Mouse (Mus musculus) limb, embryonic 13.5 days (tissue): ENCODE results near the gene Cby1. TPM values are rescaled to one million over a fixed set of nuclear protein-coding genes. Genes with fewer than 3 reads are reported as not detected.
A peak's percentile ranks its signal among the peaks of the same experiment; 100 is the strongest.

Source experiments
- ATAC-seq: fragments of 200-750 bp; cut with Nextera tagmentation; 2 replicates; pipeline ENCODE4 v1.8.0; 2017; ENCODE audit warnings: low read depth, moderate number of reproducible peaks, moderate TSS enrichment; ENCODE audit not compliant: low FRiP score
- H3K27ac ChIP-seq: fragments of 300-500 bp; sonication (generic); 2 replicates; pipeline ENCODE4 v1.5.1; 2015; ENCODE audit warnings: inconsistent platforms, mild to moderate bottlenecking, moderate library complexity
- H3K27me3 ChIP-seq: fragments of 300-500 bp; sonication (generic); 2 replicates; pipeline ENCODE4 v1.6.1; 2015; ENCODE audit warnings: mild to moderate bottlenecking, inconsistent platforms
- H3K36me3 ChIP-seq: fragments of 300-500 bp; sonication (generic); 2 replicates; pipeline ENCODE4 v1.6.1; 2015; ENCODE audit warnings: inconsistent platforms, mild to moderate bottlenecking, moderate library complexity
- H3K4me1 ChIP-seq: fragments of 300-500 bp; sonication (generic); 2 replicates; pipeline ENCODE4 v1.6.1; 2015; ENCODE audit warnings: inconsistent platforms
- H3K4me2 ChIP-seq: fragments of 300-500 bp; sonication (generic); replicated peaks from 2 replicates; pipeline ENCODE4 v1.6.1; 2015; ENCODE audit warnings: inconsistent platforms, mild to moderate bottlenecking, moderate library complexity
- H3K4me3 ChIP-seq: fragments of 300-500 bp; sonication (generic); 2 replicates; pipeline ENCODE4 v1.5.1; 2015; ENCODE audit warnings: moderate library complexity, mild to moderate bottlenecking, inconsistent platforms
- H3K9ac ChIP-seq: fragments of 300-500 bp; sonication (generic); 2 replicates; pipeline ENCODE4 v1.6.1; 2015; ENCODE audit warnings: mild to moderate bottlenecking, inconsistent platforms
- H3K9me3 ChIP-seq: fragments of 300-500 bp; sonication (generic); 2 replicates; pipeline ENCODE4 v1.6.1; 2016; ENCODE audit warnings: inconsistent platforms
- WGBS: fragments of 180-500 bp; shearing (Covaris S2); methylation state at CpG from one replicate; pipeline ENCODE4 v1.1.7; 2015; 5-methylcytosine and 5-hydroxymethylcytosine counted together
- polyA plus RNA-seq: library from polyadenylated mRNA; unstranded; fragments of >200 nt; fragmentation: Nextera tagmentation; extraction: Ambion mirVana; gene quantifications from 2 replicates; pipeline ENCODE4 v1.2.1, GENCODE M21; 2015

Gene Cby1
- 55.1 and 59.5 TPM in 2 replicates for polyA plus RNA-seq

DNA sequence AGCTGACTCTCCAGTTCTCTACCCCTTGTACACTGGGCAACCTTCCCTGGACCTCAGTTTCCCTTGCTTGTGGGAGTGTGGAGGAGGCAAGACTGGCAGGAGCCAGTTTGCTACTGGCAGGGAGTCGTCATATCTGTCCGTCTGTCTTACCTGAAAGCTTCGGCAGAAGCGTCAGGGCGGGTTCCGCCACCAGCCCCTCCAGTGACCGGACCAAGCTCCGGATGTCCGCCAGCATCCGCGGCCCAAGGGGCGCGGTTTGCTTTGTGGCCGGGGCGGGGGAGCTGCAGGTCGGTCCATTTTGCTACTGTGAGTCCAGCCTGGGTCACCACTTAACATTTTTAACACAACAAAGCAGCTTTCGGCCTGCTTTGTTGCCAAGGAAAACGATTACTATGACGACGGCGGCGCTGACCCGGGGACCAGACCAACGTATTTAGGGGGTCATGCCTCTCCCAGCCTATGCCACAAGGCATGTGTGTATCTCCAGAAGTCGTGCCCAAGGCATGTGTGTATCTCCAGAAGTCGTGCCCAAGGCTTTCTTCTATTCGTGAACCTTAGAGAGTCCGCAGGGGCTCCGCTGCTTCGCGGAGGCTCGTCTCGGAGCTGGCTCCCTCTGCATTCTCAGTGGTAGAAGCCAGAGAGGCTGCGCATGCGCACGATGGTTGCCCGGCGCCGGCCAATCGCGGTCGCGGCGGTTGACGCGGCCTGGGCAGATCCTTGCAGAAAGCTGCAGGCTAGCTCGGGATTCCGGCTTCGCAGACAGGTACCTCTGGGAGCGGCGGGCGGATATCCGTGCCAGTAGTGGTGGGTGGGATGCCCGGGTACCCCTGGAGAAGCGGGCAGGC, at the start of gene Cby1, which contains the start of gene Fam227a:
TSS of gene Cby1 (plus strand) at position 669 of the 845 bp plus-strand sequence.
TSS of gene Fam227a (minus strand) at position 426 of the 845 bp plus-strand sequence.
- under 1% methylated on average over 55 of the region's 55 CpGs for WGBS
- Histone ChIP-seq H3K36me3 (peaks cover 25% of the 10 kb centered on the region), H3K27me3 (no peaks in the 10 kb centered on the region), H3K27ac (peak within 1 kb of the TSS; percentile 93), H3K4me1 (peaks cover 12% of the 10 kb centered on the region), H3K4me3 (peak within 1 kb of the TSS; percentile 80), H3K9me3 (no peaks in the 10 kb centered on the region), H3K4me2 (peak within 1 kb of the TSS; percentile 93), H3K9ac (peak within 1 kb of the TSS; percentile 81)
- peak; percentile 91 for ATAC-seq

DNA sequence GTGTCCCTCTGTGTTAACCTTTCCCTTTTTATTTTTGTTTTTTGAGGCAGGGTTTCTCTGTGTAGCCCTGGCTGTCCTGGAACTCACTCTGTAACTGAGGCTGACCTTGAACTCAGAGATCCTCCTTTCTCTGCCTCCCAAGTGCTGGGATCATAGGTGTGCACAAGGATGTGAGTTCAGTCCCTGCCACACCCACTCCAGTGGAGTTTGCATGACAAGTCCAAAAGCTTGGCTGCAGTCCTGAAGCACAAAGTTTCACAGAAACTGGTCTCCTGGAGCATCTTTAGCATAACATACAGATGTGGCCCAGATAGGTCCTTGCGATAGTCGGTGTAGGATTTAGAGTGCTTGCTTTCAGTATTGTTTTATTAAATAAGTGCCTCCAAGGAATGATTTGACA, 49.8 kb upstream of the Cby1 start:
- Histone ChIP-seq H3K4me1 (peaks cover 7% of the 10 kb centered on the region; the same call in 1 of the 2 replicates), H3K27ac (no peak overlapping the region), H3K4me2 (no peak overlapping the region), H3K27me3 (peaks cover 12% of the 10 kb centered on the region), H3K4me3 (no peak overlapping the region), H3K36me3 (peaks cover 20% of the 10 kb centered on the region), H3K9ac (no peak overlapping the region), H3K9me3 (0 out of 2 replicates have a peak, but pooled peaks cover 7% of the 10 kb centered on the region)
- WGBS, result 100% methylated on average over 2 of the region's 2 CpGs
- ATAC-seq, result no peak

DNA sequence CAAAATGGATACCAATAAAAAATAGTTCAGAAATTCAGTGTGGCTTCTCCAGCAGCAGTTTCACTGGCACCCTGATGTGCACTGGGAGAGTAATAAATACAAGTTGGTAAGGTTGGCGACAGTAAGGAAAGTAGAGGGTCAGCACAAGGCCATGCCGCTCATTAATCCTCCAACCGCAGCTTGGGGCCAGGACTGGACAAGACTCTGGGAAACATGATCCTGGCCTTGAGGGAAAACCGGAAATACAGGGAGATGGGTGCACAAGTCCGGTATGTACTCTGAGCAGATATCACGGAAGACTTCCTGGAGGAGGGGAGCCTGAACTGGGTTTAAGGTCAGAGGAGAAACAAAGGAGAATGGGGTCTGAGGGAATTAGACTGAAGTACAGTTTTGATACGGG, 43.5 kb upstream of the Cby1 start:
- Histone ChIP-seq H3K4me1 (no peaks in the 10 kb centered on the region), H3K36me3 (peaks cover 43% of the 10 kb centered on the region), H3K4me3 (no peak overlapping the region), H3K9ac (no peak overlapping the region), H3K4me2 (no peak overlapping the region), H3K27me3 (no peaks in the 10 kb centered on the region), H3K9me3 (peaks cover 1% of the 10 kb centered on the region; the same call in 1 of the 2 replicates), H3K27ac (no peak overlapping the region)
- no peak for ATAC-seq
- 70% methylated on average over 7 of the region's 7 CpGs for WGBS

DNA sequence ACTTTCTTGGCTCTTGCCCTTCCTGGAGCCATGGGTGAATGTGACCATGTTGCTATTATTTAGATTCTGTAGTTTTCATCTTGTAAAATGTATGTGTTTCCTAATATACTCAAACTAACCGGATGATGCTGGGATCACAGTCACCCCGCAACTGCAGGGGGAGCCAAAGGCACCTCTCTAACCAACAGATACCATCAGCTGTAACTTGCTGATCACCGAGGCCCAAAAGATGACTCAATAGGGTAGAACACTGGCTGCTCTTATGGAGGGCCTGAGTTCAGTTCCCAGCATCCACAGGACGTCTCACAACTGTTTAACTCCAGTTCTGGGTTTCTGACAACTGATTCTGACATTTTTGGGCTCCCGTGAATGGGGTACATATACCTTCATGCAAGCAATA, 42.3 kb upstream of the Cby1 start:
- no peak for ATAC-seq
- H3K9ac ChIP-seq, result no peak overlapping the region
- peaks cover 50% of the 10 kb centered on the region for H3K36me3 ChIP-seq
- H3K27ac ChIP-seq, result no peak overlapping the region
- no peak overlapping the region for H3K4me3 ChIP-seq
- no peaks in the 10 kb centered on the region; the same call in 1 of the 2 replicates for H3K9me3 ChIP-seq
- H3K27me3 ChIP-seq, result no peaks in the 10 kb centered on the region
- WGBS, result 85% methylated on average over 5 of the region's 5 CpGs
- no peaks in the 10 kb centered on the region for H3K4me1 ChIP-seq
- H3K4me2 ChIP-seq, result no peak overlapping the region

DNA sequence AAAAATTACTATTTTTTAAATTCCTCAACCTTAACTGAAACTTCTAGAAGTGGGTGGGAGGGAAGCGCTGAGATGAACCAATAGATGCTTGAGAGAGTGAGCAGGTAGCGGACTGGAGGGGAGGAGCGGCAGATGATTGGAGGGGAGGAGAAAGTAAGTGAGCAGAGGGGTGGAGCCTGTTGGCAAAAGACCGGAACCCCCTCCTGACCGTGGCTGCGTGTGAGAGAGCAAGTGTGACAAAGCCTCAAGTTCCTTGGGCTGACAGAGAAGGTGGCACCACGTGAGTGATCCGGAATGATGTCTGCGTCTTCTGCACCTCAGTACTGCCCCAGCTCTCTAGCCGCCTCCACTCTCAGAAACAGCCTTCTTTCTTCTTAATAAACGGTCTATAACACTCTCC, 41.9 kb upstream of the Cby1 start:
- Histone ChIP-seq H3K36me3 (peaks cover 51% of the 10 kb centered on the region), H3K9ac (no peak overlapping the region), H3K27ac (no peak overlapping the region), H3K9me3 (no peaks in the 10 kb centered on the region; the same call in 1 of the 2 replicates), H3K27me3 (no peaks in the 10 kb centered on the region), H3K4me2 (no peak overlapping the region), H3K4me1 (no peaks in the 10 kb centered on the region), H3K4me3 (no peak overlapping the region)
- ATAC-seq, result no peak
- 84% methylated on average over 11 of the region's 11 CpGs for WGBS

DNA sequence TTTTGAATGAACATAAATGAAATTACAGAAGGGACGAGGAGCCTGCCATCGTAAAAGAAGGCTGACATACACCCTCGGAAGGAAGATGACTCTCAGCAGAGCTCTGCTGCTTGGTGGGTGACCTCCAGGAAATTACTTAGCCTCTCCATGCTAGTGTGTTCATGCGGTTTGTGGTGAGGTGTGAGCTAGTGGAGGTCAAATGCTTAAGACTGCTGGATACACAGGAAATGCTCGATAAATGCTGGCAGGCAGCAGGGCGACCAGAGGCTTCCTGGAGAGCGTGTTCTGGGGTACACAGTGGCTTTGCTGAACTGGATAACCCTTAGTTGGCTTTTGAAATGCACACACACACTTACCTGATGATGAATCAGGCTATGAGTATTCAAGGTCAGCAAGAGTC, 40.5 kb upstream of the Cby1 start:
- ATAC-seq, result no peak
- 85% methylated on average over 7 of the region's 7 CpGs for WGBS
- Histone ChIP-seq H3K9me3 (no peaks in the 10 kb centered on the region; the same call in 1 of the 2 replicates), H3K4me2 (no peak overlapping the region), H3K4me3 (no peak overlapping the region), H3K27ac (no peak overlapping the region), H3K27me3 (no peaks in the 10 kb centered on the region), H3K36me3 (peaks cover 52% of the 10 kb centered on the region), H3K9ac (no peak overlapping the region), H3K4me1 (no peaks in the 10 kb centered on the region)

DNA sequence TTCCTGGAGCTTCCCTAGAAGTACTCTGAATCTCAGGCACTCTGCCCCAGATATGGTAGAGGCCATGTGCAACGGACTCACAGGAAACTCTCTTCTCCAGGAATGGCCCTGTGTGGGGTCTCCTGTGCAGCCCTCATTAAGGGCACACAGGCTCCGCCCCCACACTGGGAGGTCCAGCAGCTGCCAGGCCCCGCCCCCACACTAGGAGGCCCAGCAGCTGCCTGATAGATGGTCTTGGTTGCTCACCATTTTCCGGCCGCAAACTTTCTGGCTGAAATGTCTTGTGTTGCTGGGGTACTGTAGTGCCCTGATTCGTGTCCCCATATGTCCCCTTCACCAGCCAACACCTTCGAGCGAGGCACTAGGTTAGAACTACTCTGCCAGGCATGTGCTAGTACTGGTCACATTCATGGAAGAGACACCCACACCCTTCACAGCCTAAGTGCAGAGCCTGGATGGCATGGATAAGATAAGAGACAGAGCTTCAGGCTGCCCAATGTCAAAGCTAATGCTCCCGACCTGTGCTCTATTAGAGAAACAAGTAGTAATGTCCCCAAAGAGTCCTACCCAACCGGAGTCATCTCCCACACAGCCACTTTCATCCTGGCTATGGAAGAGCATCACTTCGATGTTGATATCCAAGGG, 39.1 kb upstream of the Cby1 start:
- no peak for ATAC-seq
- Histone ChIP-seq H3K4me3 (no peak overlapping the region), H3K36me3 (peaks cover 57% of the 10 kb centered on the region), H3K9ac (no peak overlapping the region), H3K4me2 (no peak overlapping the region), H3K9me3 (no peaks in the 10 kb centered on the region; the same call in 1 of the 2 replicates), H3K4me1 (no peaks in the 10 kb centered on the region), H3K27ac (no peak overlapping the region), H3K27me3 (no peaks in the 10 kb centered on the region)
- WGBS, result 78% methylated on average over 11 of the region's 11 CpGs

DNA sequence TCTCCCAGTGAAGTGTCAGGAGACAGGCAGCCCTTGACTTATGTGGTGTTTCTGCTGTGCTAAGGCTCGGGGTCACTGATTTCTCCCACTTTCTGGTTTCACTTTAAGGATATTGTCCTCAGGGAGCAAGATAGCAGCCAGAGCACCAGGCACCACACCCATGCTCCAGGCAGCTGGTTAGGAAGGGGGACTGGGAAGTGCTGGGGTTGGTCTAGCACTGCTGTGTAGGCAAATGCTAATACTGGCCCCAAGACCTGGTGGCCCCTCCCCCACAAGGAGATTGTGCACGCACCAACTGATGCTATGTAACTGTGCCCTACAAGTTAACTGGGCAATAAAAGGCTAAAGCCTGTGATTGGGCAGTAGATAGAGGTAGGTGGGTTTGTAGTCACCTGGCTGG, 28.5 kb upstream of the Cby1 start:
- WGBS, result 63% methylated on average over 2 of the region's 2 CpGs
- Histone ChIP-seq H3K36me3 (peaks cover 76% of the 10 kb centered on the region), H3K4me1 (no peaks in the 10 kb centered on the region), H3K9ac (no peak overlapping the region), H3K4me2 (no peak overlapping the region), H3K27ac (no peak overlapping the region), H3K4me3 (no peak overlapping the region), H3K27me3 (no peaks in the 10 kb centered on the region), H3K9me3 (no peaks in the 10 kb centered on the region)
- no peak for ATAC-seq

DNA sequence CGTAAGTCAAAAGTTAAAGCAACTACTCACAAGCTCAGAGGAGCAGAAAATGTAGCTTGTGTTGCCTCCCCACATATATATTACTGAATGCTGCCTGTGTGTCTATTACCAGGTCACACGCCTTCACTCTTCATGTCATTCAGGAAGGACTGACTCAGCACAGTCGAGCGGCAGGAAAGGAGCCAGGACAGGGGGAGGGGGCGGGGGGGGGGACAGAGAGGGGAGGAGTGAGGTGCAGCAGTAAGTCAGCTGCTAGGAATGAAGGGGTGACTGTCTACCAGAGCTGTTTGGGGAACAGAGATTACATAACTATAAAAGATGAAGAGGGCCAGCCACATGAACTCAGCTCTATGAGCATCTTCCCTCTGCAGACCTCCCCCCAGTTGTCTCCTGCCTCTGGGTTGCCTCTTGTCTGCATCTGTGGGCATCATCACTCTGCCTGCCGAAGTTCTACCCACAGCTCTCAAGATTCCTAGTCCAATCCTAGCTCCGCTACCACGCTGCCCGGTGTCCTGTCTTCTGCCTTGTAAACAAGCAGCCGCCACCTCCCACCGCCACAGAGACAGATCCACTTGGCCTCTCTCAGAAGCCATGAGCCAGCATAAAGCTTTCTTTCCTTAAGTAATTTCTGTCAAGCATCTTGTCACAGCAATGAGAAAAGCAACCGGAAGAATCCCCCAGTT, 17.7 kb upstream of the Cby1 start:
- Histone ChIP-seq H3K9me3 (no peaks in the 10 kb centered on the region), H3K36me3 (peaks cover 47% of the 10 kb centered on the region), H3K4me1 (no peaks in the 10 kb centered on the region), H3K9ac (no peak overlapping the region), H3K27me3 (no peaks in the 10 kb centered on the region), H3K4me2 (no peak overlapping the region), H3K27ac (no peak overlapping the region), H3K4me3 (no peak overlapping the region)
- no peak for ATAC-seq
- WGBS, result 60% methylated on average over 11 of the region's 12 CpGs

DNA sequence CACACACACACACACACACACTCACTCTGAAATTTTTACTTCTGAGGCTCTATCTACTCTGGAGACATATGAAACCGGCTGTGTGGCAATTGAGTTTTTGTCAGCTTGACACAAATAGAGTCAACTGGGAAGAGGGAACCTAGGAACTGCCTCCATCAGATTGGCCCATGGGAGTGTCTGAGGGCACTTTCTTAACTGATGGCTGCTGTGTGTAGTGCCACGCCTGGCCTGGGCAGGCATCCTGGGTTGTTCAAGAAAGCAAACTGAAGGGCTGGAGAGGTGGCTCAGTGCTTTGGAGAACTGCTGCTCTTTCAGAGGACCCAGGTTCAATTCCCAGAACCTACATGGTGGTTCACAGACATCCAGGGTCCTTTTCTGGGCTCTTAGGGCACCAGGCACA, 13.5 kb upstream of the Cby1 start:
- Histone ChIP-seq H3K27ac (no peak overlapping the region), H3K4me2 (no peak overlapping the region), H3K36me3 (peaks cover 40% of the 10 kb centered on the region), H3K4me3 (no peak overlapping the region), H3K9me3 (no peaks in the 10 kb centered on the region), H3K9ac (no peak overlapping the region), H3K4me1 (no peaks in the 10 kb centered on the region), H3K27me3 (no peaks in the 10 kb centered on the region)
- WGBS, result 82% methylated on average over 2 of the region's 2 CpGs
- ATAC-seq, result no peak

DNA sequence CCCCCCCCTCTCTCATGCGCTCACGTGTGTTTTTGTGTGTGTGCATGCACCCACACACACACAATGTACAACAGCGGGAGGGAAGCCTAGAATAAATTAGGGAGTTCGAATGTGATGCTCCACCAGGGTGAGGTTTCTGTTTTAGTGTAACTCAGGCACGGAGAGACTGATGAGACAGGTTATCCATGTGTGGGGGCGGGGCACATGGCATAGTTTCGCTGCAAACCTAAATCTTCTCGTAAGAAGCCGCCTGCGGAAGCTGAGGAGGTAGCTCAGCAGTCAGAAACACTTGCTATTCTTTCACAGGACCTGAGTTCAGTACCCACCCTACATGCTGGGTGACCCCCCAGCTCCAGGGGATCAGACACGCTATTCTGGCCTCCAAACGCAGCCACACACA, 10.9 kb upstream of the Cby1 start:
- H3K4me3 ChIP-seq, result no peak overlapping the region
- WGBS, result 87% methylated on average over 12 of the region's 12 CpGs
- no peak overlapping the region for H3K9ac ChIP-seq

DNA sequence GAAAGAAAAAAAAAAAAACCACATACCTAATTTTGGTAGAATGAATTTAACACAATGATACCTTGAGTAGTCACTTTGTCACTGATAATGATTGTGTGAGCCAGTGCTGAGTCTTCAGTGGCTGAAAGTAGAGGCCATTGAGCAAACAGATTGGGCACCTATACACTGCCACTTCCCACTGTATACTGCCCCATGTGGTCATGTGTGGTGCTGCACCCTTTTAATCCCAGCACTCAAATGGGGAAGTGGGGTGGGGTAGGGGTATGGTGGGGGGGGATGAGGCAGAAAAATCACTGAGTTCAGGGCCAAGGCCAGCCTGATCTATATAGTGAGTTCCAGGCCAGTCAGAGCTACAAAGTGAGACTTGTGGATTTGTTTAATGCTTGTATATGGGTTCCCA, 8.4 kb upstream of the Cby1 start:
- H3K36me3 ChIP-seq, result peaks cover 27% of the 10 kb centered on the region
- ATAC-seq, result no peak
- no peak overlapping the region for H3K4me2 ChIP-seq
- no peak overlapping the region for H3K27ac ChIP-seq
- no peak overlapping the region for H3K4me3 ChIP-seq
- H3K9ac ChIP-seq, result no peak overlapping the region
- no peaks in the 10 kb centered on the region for H3K4me1 ChIP-seq
- no peaks in the 10 kb centered on the region for H3K27me3 ChIP-seq
- peaks cover 6% of the 10 kb centered on the region; the same call in 1 of the 2 replicates for H3K9me3 ChIP-seq

More for the DNA sequence above, 10.9 kb upstream of the Cby1 start:
- H3K4me2 ChIP-seq, result no peak overlapping the region
- no peaks in the 10 kb centered on the region for H3K27me3 ChIP-seq
- H3K9me3 ChIP-seq, result peaks cover 6% of the 10 kb centered on the region; the same call in 1 of the 2 replicates
- H3K27ac ChIP-seq, result no peak overlapping the region
- no peaks in the 10 kb centered on the region for H3K4me1 ChIP-seq
- H3K36me3 ChIP-seq, result peaks cover 31% of the 10 kb centered on the region
- ATAC-seq, result no peak
